Mouse (Mus musculus): ENCODE results near the gene Zmat1. TPM values are rescaled to one million over a fixed set of nuclear protein-coding genes. Genes with fewer than 3 reads are reported as not detected.

Gene Zmat1
- polyA plus RNA-seq, 1 experiment from 2014 or later = 1.7 TPM

DNA sequence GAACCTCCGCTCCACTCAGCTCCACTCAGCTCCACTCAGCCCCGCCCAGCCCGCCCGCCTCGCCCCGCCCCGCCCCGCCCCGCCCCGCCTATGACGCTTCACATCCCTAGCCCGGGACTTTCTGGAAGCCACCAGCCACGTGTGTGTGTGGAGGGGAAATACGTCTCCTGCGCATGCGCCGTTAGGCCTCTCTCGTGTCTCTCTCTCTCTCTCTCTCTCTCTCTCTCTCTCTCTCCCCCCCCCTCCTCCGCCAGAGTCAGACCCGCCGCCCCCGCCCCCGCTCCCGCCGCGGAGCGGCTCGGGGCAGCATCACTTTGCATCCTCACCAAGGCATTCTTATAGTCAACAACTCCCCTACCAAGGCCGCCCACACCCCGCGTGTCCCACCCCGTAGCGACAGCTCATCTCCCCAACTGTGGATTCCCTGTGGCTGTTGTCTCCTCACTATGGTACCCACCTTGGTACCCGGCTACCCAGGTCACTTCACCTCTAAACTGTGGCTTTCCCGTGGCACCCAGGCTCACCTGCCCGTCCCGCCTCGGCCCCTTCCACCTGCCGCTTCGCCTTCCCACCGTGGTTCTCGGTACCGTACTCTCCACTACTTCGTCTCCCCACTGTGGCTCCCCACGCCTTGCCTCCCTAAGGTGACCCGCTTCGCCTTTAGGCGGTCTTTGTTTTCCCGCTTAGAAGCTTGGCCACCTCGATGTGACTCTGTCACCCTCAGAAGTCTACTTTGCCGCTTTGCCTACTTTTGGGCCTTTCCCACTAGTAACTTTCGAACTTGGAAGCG, 45.5 kb downstream of the Zmat1 start:
- H3K4me1 ChIP-seq (ENCODE audit: control insufficient read depth, low read depth, low read length) = no peaks in the 10 kb centered on the region
- no peaks in the 10 kb centered on the region for H3K36me3 ChIP-seq (ENCODE audit: control insufficient read depth, insufficient read depth)
- no peak overlapping the region for H3K9ac ChIP-seq (ENCODE audit: low read depth, low read length)
- WGBS (ENCODE audit: insufficient replicate concordance) = 48% methylated on average over 43 of the region's 53 CpGs
- H3K4me3 ChIP-seq (ENCODE audit: low read depth, low read length) = peak overlapping the region; percentile 34
- ATAC-seq (ENCODE audit: low read depth) = peak; percentile 91
- peak overlapping the region; percentile 52 for H3K4me2 ChIP-seq (ENCODE audit: low read depth, low read length)
- no peaks in the 10 kb centered on the region for H3K27me3 ChIP-seq (ENCODE audit: control insufficient read depth, insufficient read depth, low read depth, low read length)
- H3K9me3 ChIP-seq (replicated peaks; ENCODE audit: control insufficient read depth, low read length) = 0 out of 2 replicates have a peak, but pooled peaks cover 2% of the 10 kb centered on the region
- no peak overlapping the region for H3K27ac ChIP-seq (ENCODE audit: low read length)

- H3K9me3 ChIP-seq (replicated peaks; ENCODE audit: control insufficient read depth, low read length) = no peaks in the 10 kb centered on the region
- H3K4me3 ChIP-seq (ENCODE audit: low read depth, low read length) = no peak overlapping the region
- ATAC-seq (ENCODE audit: low read depth) = no peak
- H3K27ac ChIP-seq (ENCODE audit: low read length) = no peak overlapping the region
- 31% methylated on average over 5 of the region's 5 CpGs for WGBS (ENCODE audit: insufficient replicate concordance)
- no peak overlapping the region for H3K4me2 ChIP-seq (ENCODE audit: low read depth, low read length)
- no peaks in the 10 kb centered on the region for H3K27me3 ChIP-seq (ENCODE audit: control insufficient read depth, insufficient read depth, low read depth, low read length)
- H3K36me3 ChIP-seq (ENCODE audit: control insufficient read depth, insufficient read depth) = no peaks in the 10 kb centered on the region
- no peak overlapping the region for H3K9ac ChIP-seq (ENCODE audit: low read depth, low read length)
- no peaks in the 10 kb centered on the region for H3K4me1 ChIP-seq (ENCODE audit: control insufficient read depth, low read depth, low read length)
These were observed 78.6 kb downstream of the Zmat1 start for GRCm38 (mm10) chrX:134930361-134930760.

- WGBS (ENCODE audit: insufficient replicate concordance) = 61% methylated on average over 5 of the region's 5 CpGs
- Histone ChIP-seq H3K27ac (ENCODE audit: low read length) (no peak overlapping the region), H3K36me3 (ENCODE audit: control insufficient read depth, insufficient read depth) (no peaks in the 10 kb centered on the region), H3K4me1 (ENCODE audit: control insufficient read depth, low read depth, low read length) (no peaks in the 10 kb centered on the region), H3K9me3 (replicated peaks; ENCODE audit: control insufficient read depth, low read length) (no peaks in the 10 kb centered on the region), H3K9ac (ENCODE audit: low read depth, low read length) (no peak overlapping the region), H3K4me3 (ENCODE audit: low read depth, low read length) (no peak overlapping the region), H3K27me3 (ENCODE audit: control insufficient read depth, insufficient read depth, low read depth, low read length) (no peaks in the 10 kb centered on the region), H3K4me2 (ENCODE audit: low read depth, low read length) (no peak overlapping the region)
- no peak for ATAC-seq (ENCODE audit: low read depth)
These were observed 79.1 kb downstream of the Zmat1 start for GRCm38 (mm10) chrX:134929927-134930326.

DNA sequence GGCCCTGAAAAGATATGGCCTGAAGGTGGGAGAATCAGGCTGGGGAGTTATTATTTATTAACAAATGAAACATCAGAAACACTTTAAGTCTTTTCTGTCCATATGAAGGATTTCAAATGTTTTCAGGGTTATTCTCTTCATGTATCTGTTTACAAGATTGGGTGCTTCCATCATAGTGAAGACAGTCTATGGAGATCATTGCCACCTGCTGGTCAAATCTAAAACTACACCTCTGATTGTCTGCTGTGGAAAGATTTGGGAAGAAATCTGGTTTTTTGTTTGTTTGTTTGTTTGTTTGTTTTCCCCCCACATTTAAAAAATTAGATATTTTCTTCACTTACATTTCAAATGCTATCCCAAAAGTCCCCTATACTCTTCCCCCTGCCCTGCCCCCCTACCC, 84.0 kb downstream of the Zmat1 start:
- H3K9me3 ChIP-seq (replicated peaks; ENCODE audit: control insufficient read depth, low read length) = no peaks in the 10 kb centered on the region
- H3K36me3 ChIP-seq (ENCODE audit: control insufficient read depth, insufficient read depth) = no peaks in the 10 kb centered on the region
- H3K4me3 ChIP-seq (ENCODE audit: low read depth, low read length) = no peak overlapping the region
- H3K27ac ChIP-seq (ENCODE audit: low read length) = no peak overlapping the region
- H3K4me2 ChIP-seq (ENCODE audit: low read depth, low read length) = no peak overlapping the region
- no peak for ATAC-seq (ENCODE audit: low read depth)
- H3K27me3 ChIP-seq (ENCODE audit: control insufficient read depth, insufficient read depth, low read depth, low read length) = no peaks in the 10 kb centered on the region
- H3K9ac ChIP-seq (ENCODE audit: low read depth, low read length) = no peak overlapping the region
- H3K4me1 ChIP-seq (ENCODE audit: control insufficient read depth, low read depth, low read length) = no peaks in the 10 kb centered on the region

DNA sequence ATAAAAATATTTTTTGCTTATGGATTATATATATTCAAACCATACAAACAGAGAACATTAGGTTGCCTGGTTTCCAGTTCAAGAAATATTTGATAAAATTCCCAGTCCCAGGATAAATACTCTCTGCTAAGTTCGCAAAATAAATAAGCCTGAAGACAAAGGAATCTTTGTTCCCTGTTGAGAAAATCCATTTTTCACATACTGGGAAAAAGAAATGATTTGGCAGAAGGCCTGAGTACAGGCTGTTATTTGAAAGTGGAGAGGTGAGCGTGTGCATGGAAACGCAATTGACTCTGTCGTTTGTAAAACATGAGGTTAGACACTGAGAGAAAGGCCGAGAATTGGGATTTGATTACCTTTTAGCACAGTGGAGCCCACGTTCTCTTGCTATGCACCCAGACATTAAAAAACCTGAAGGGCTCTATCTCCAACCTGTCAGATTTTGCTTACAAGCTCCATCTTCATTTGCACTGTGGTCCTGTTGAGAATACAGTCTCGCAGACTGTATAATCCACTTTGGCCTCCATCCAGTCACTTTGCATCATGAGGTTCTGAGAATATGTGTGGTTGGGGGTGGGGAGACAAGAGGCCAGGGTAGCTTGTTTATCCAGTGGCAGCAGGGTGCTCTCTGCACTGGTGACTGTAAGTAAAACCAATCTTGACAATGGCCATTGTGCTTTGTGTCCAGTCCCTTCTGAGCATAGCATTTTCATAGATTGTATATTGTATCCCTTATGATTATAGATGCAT, 85.2 kb downstream of the Zmat1 start:
- Histone ChIP-seq H3K9ac (ENCODE audit: low read depth, low read length) (no peak overlapping the region), H3K27me3 (ENCODE audit: control insufficient read depth, insufficient read depth, low read depth, low read length) (no peaks in the 10 kb centered on the region), H3K36me3 (ENCODE audit: control insufficient read depth, insufficient read depth) (no peaks in the 10 kb centered on the region), H3K9me3 (replicated peaks; ENCODE audit: control insufficient read depth, low read length) (no peaks in the 10 kb centered on the region), H3K27ac (ENCODE audit: low read length) (no peak overlapping the region), H3K4me1 (ENCODE audit: control insufficient read depth, low read depth, low read length) (no peaks in the 10 kb centered on the region), H3K4me3 (ENCODE audit: low read depth, low read length) (no peak overlapping the region), H3K4me2 (ENCODE audit: low read depth, low read length) (no peak overlapping the region)
- WGBS (ENCODE audit: insufficient replicate concordance) = 60% methylated on average over 7 of the region's 7 CpGs
- no peak for ATAC-seq (ENCODE audit: low read depth)

Other genes starting within 250 kb of the Zmat1 start
- 9.5 and 10.3 TPM in 2 replicates for gene Armcx2, start 200.0 kb downstream of the Zmat1 start, polyA plus RNA-seq (2015; fragmentation: Nextera tagmentation; extraction: Ambion mirVana)
- 0.18 and 0.26 TPM in 2 replicates for gene Nxf2, start 44.5 kb downstream of the Zmat1 start, polyA plus RNA-seq (2015; fragmentation: Nextera tagmentation; extraction: Ambion mirVana)
- gene Gm15023, start 168.4 kb upstream of the Zmat1 start, polyA plus RNA-seq (2015; fragmentation: Nextera tagmentation; extraction: Ambion mirVana) = not detected in 2 replicates
- 0.15 TPM in 1 of 2 replicates, not detected in the other for gene Tceal6, start 201.5 kb upstream of the Zmat1 start, polyA plus RNA-seq (2015; fragmentation: Nextera tagmentation; extraction: Ambion mirVana)

All from liver, embryonic 16.5 days (tissue).